Mouse (Mus musculus): Measurements from ENCODE around the gene Uqcrc1. TPM values are rescaled to one million over a fixed set of nuclear protein-coding genes. Genes with fewer than 3 reads are reported as not detected.
A peak's percentile ranks its signal among the peaks of the same experiment; 100 is the strongest.

The Uqcrc1 gene
- 707 and 751 TPM in 2 replicates for polyA plus RNA-seq (2014; fragmentation: Nextera tagmentation; extraction: Ambion mirVana)

DNA sequence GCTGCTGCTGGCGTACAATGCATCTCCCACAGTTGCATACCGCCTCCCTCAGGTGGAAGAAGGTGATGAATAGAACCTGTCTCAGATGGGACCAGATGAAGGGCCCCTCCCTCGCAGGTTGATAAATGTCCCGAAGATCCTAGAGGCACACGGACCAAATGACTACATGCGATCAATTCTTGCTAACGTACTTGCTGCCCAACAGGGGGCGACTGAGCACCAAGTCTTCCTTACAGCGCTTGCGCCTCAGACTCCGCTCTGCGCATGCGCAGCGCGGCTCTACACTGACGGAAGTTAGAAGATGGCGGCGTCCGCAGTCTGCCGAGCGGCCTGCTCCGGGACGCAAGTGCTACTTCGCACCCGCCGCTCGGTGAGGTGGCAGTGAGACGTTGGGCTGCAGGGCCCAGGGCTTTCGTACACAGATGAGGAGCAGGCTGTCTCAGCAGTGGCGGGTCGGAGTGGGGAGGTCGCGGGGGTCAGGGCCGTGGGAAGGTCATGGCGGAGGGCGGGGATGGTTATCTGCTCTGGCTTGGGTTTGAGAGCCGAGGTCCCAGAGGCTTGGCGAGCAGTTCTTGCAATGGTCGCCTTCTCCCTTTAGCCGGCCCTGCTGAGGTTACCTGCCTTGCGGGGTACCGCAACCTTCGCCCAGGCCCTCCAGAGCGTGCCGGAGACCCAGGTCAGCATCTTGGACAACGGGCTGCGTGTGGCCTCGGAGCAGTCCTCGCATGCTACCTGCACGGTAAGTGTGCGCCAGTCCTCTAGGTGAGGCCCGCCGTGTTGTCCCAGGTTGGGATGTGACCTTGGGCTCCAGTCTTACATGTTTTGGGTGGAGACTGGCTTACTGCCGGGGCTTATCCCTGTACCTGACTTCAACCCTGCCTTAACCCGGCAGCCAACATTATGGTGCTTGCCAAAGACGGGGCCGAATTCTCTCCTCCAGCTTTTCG lies at the start of gene Uqcrc1:
TSS of gene Uqcrc1 (plus strand) at position 216 of the 947 bp plus-strand sequence.
- H3K4me2 ChIP-seq, result peak within 1 kb of the TSS; percentile 72
- 1% methylated on average over 57 of the region's 58 CpGs for WGBS (ENCODE audit: insufficient replicate concordance)

DNA sequence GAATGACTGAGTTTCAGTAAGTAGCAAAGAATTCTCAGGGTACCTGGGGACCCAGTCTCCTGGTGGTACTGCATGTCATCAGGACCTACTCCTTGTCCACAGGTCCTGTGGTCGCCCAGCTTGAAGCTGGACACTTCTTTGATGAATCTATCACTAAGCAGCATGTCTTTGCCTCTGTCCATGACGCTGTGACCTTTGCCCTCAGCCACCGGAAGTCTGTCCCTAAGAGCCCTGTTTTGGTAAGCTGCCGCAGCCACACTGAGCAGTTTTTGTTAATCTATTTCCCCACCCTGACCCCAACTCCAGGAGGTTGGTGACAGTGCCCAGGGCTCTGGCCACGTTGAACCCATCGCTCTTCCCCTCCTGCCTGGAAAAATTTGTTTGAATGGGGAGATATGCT lies 24.1 kb upstream of the Uqcrc1 start:
- no peaks in the 10 kb centered on the region for H3K9me3 ChIP-seq (replicated peaks; ENCODE audit: control insufficient read depth, low read length)
- no peak overlapping the region for H3K27ac ChIP-seq (ENCODE audit: low read depth, low read length)
- no peaks in the 10 kb centered on the region for H3K27me3 ChIP-seq (ENCODE audit: control insufficient read depth, insufficient read depth, low read length)
- H3K9ac ChIP-seq (ENCODE audit: low read depth, low read length), result no peak overlapping the region
- 62% methylated on average over 6 of the region's 6 CpGs for WGBS (ENCODE audit: insufficient replicate concordance)
- H3K4me2 ChIP-seq, result no peak overlapping the region
- no peak for ATAC-seq (replicated peaks; ENCODE audit: insufficient number of reproducible peaks, low FRiP score, low TSS enrichment)
- H3K36me3 ChIP-seq (ENCODE audit: control insufficient read depth, insufficient read depth, low read length), result no peaks in the 10 kb centered on the region
- H3K4me1 ChIP-seq (ENCODE audit: control insufficient read depth, insufficient read depth, low read length), result 0 out of 2 replicates have a peak, but pooled peaks cover 3% of the 10 kb centered on the region
- H3K4me3 ChIP-seq (ENCODE audit: low read depth, low read length), result no peak overlapping the region

More for the DNA sequence above, at the start of gene Uqcrc1:
- Histone ChIP-seq H3K9ac (ENCODE audit: low read depth, low read length) (peak within 1 kb of the TSS; percentile 84), H3K27me3 (ENCODE audit: control insufficient read depth, insufficient read depth, low read length) (no peaks in the 10 kb centered on the region), H3K4me1 (ENCODE audit: control insufficient read depth, insufficient read depth, low read length) (no peaks in the 10 kb centered on the region; the same call in none of the 2 replicates), H3K4me3 (ENCODE audit: low read depth, low read length) (peak within 1 kb of the TSS; percentile 75), H3K27ac (ENCODE audit: low read depth, low read length) (peak within 1 kb of the TSS; percentile 84), H3K9me3 (replicated peaks; ENCODE audit: control insufficient read depth, low read length) (no peaks in the 10 kb centered on the region), H3K36me3 (ENCODE audit: control insufficient read depth, insufficient read depth, low read length) (peaks cover 19% of the 10 kb centered on the region)
- ATAC-seq (replicated peaks; ENCODE audit: insufficient number of reproducible peaks, low FRiP score, low TSS enrichment), result peak; percentile 78

DNA sequence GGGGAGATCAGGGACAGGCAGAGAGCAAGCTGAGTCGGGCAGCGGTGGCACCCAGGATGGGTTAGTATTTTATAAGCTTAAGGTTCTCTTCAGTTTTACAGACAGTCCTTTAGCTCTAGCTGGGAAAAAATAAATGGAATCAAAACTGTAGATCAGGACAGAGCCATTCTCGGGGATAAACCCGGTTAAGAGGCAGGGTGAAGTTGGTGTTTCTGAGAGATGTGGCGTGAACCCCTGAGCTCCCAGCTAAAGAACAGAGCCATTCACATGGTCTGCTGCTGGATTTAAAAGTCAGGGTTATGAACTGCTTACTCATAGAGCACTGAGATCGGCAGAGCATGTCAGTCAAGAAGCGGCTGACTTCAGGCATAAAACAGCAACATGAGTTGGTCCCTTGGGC lies 23.3 kb upstream of the Uqcrc1 start:
- no peak for ATAC-seq (replicated peaks; ENCODE audit: insufficient number of reproducible peaks, low FRiP score, low TSS enrichment)
- Histone ChIP-seq H3K27ac (ENCODE audit: low read depth, low read length) (no peak overlapping the region), H3K9ac (ENCODE audit: low read depth, low read length) (no peak overlapping the region), H3K36me3 (ENCODE audit: control insufficient read depth, insufficient read depth, low read length) (no peaks in the 10 kb centered on the region), H3K27me3 (ENCODE audit: control insufficient read depth, insufficient read depth, low read length) (no peaks in the 10 kb centered on the region), H3K9me3 (replicated peaks; ENCODE audit: control insufficient read depth, low read length) (no peaks in the 10 kb centered on the region), H3K4me3 (ENCODE audit: low read depth, low read length) (no peak overlapping the region), H3K4me1 (ENCODE audit: control insufficient read depth, insufficient read depth, low read length) (0 out of 2 replicates have a peak, but pooled peaks cover 3% of the 10 kb centered on the region), H3K4me2 (no peak overlapping the region)
- 85% methylated on average over 7 of the region's 7 CpGs for WGBS (ENCODE audit: insufficient replicate concordance)

DNA sequence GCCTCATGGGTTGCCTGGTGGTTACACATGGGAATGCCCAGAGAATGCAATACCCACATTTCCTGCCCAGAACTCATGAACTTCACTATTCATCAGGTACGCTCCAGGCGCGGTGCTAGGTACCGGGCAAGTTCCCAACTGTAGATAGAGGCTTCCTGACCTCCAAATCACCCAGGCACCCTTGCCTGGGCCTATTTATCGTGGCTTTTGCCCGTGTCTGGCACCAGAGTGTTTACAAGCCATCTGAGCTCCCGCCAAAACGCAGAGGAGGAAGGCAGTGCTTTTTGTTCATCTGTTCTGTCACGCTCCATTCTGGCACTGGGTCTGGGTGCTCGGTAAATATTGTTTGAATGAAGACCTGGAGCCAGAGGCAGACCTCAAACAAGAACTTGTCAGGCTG lies 22.8 kb upstream of the Uqcrc1 start:
- Histone ChIP-seq H3K36me3 (ENCODE audit: control insufficient read depth, insufficient read depth, low read length) (no peaks in the 10 kb centered on the region), H3K27me3 (ENCODE audit: control insufficient read depth, insufficient read depth, low read length) (no peaks in the 10 kb centered on the region), H3K4me3 (ENCODE audit: low read depth, low read length) (no peak overlapping the region), H3K27ac (ENCODE audit: low read depth, low read length) (no peak overlapping the region), H3K4me2 (no peak overlapping the region), H3K9ac (ENCODE audit: low read depth, low read length) (no peak overlapping the region), H3K4me1 (ENCODE audit: control insufficient read depth, insufficient read depth, low read length) (0 out of 2 replicates have a peak, but pooled peaks cover 3% of the 10 kb centered on the region), H3K9me3 (replicated peaks; ENCODE audit: control insufficient read depth, low read length) (no peaks in the 10 kb centered on the region)
- WGBS (ENCODE audit: insufficient replicate concordance), result 81% methylated on average over 10 of the region's 10 CpGs
- no peak for ATAC-seq (replicated peaks; ENCODE audit: insufficient number of reproducible peaks, low FRiP score, low TSS enrichment)

DNA sequence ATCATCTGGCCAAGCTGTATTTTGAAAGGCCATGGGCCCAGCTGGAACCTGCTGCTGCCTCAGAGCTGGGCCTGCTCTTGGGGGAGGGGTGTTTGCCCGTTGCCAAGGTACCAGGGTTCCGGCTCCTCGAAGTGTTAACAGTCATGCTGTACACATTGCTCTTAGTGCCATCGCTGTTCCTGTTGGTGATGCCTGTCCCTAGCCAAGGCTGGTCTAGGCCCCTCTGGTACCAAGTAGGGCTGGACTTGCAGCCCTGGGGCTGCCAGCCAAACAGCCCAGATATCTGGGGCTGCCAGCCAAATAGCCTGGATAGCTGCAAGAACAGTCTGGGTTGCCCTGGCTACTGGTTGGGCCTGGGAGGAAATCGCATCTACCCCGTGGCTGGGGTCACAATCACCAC lies 21.9 kb upstream of the Uqcrc1 start, which contains the start of gene Tmem89:
TSS of gene Tmem89 (plus strand) at position 129 of the 400 bp plus-strand sequence.
- ATAC-seq (replicated peaks; ENCODE audit: insufficient number of reproducible peaks, low FRiP score, low TSS enrichment), result no peak
- Histone ChIP-seq H3K4me2 (no peak within 1 kb of the TSS), H3K4me3 (ENCODE audit: low read depth, low read length) (no peak within 1 kb of the TSS), H3K27me3 (ENCODE audit: control insufficient read depth, insufficient read depth, low read length) (no peaks in the 10 kb centered on the region), H3K9me3 (replicated peaks; ENCODE audit: control insufficient read depth, low read length) (no peaks in the 10 kb centered on the region), H3K27ac (ENCODE audit: low read depth, low read length) (no peak within 1 kb of the TSS), H3K9ac (ENCODE audit: low read depth, low read length) (no peak within 1 kb of the TSS), H3K4me1 (ENCODE audit: control insufficient read depth, insufficient read depth, low read length) (0 out of 2 replicates have a peak, but pooled peaks cover 3% of the 10 kb centered on the region), H3K36me3 (ENCODE audit: control insufficient read depth, insufficient read depth, low read length) (no peaks in the 10 kb centered on the region)
- WGBS (ENCODE audit: insufficient replicate concordance), result 71% methylated on average over 6 of the region's 6 CpGs

DNA sequence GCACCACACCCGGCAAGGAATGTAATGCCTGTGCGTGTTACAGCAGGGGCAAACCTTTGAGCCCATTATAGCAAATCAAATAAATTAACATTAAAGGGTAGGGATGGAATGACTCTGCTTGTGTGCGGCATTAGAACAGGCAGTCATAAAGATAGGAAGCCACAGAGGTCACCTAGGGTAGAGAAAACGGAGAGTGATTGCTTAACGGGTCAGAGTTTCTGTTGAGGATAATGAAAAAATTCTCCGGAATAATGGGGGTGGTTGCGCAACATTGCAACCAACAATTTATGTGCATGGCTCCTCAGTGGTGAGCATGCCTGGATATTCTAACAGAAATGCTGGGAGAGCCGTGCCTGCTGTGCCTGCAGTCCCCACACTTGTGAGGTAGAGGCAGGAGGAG lies 10.5 kb upstream of the Uqcrc1 start:
- 68% methylated on average over 8 of the region's 8 CpGs for WGBS (ENCODE audit: insufficient replicate concordance)
- H3K27ac ChIP-seq (ENCODE audit: low read depth, low read length), result no peak overlapping the region
- H3K4me3 ChIP-seq (ENCODE audit: low read depth, low read length), result no peak overlapping the region
- H3K9me3 ChIP-seq (replicated peaks; ENCODE audit: control insufficient read depth, low read length), result no peaks in the 10 kb centered on the region
- H3K27me3 ChIP-seq (ENCODE audit: control insufficient read depth, insufficient read depth, low read length), result peaks cover 4% of the 10 kb centered on the region; the same call in 1 of the 2 replicates
- ATAC-seq (replicated peaks; ENCODE audit: insufficient number of reproducible peaks, low FRiP score, low TSS enrichment), result no peak
- H3K4me1 ChIP-seq (ENCODE audit: control insufficient read depth, insufficient read depth, low read length), result no peaks in the 10 kb centered on the region
- no peak overlapping the region for H3K9ac ChIP-seq (ENCODE audit: low read depth, low read length)
- H3K36me3 ChIP-seq (ENCODE audit: control insufficient read depth, insufficient read depth, low read length), result no peaks in the 10 kb centered on the region
- no peak overlapping the region for H3K4me2 ChIP-seq

DNA sequence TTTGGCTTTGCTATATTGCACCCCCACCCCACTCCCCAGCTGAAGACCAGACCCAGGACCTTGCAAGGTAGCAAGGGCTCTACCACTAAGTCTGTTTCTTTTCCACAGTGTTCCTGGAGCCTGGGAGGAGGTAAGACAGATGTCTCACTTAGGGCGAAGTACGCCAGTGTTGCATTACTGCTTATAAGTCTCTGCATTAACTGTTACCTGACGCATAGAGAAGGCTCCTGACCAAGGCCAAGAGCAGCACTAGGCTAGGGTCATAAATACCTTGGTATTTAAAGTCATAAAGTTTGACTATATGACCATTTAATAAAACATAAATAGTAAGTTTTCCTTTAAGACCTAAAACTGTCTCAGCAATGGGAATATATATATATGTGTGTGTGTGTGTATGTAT lies 8.0 kb upstream of the Uqcrc1 start:
- Histone ChIP-seq H3K36me3 (ENCODE audit: control insufficient read depth, insufficient read depth, low read length) (no peaks in the 10 kb centered on the region), H3K4me1 (ENCODE audit: control insufficient read depth, insufficient read depth, low read length) (no peaks in the 10 kb centered on the region), H3K4me3 (ENCODE audit: low read depth, low read length) (no peak overlapping the region), H3K27me3 (ENCODE audit: control insufficient read depth, insufficient read depth, low read length) (peaks cover 4% of the 10 kb centered on the region; the same call in 1 of the 2 replicates), H3K9ac (ENCODE audit: low read depth, low read length) (no peak overlapping the region), H3K9me3 (replicated peaks; ENCODE audit: control insufficient read depth, low read length) (no peaks in the 10 kb centered on the region), H3K27ac (ENCODE audit: low read depth, low read length) (no peak overlapping the region), H3K4me2 (no peak overlapping the region)
- WGBS (ENCODE audit: insufficient replicate concordance), result 76% methylated on average over 3 of the region's 3 CpGs
- ATAC-seq (replicated peaks; ENCODE audit: insufficient number of reproducible peaks, low FRiP score, low TSS enrichment), result no peak

DNA sequence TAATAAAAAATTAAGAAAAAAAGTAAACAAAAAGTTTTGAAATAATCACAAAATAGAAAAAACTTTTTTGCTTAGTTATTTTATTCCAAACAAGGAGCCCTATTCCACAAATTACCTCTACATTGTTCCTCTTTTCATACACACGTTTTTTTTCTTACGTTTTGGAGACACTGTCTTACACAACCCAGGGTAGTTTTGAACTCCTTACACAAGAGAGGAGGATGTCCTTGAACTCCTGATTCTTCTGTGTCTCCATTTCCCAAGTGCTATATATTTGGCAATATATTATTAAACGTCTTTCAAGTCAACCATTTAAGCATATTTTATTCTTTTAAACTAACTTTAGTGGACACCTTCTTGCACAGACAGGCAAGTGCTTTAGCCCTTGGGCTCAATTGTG lies 442 bp upstream of the Uqcrc1 start:
- 13% methylated on average over 3 of the region's 3 CpGs for WGBS (ENCODE audit: insufficient replicate concordance)
- ATAC-seq (replicated peaks; ENCODE audit: insufficient number of reproducible peaks, low FRiP score, low TSS enrichment), result no peak; the same call in 1 of the 2 replicates
- Histone ChIP-seq H3K27ac (ENCODE audit: low read depth, low read length) (no peak overlapping the region), H3K27me3 (ENCODE audit: control insufficient read depth, insufficient read depth, low read length) (no peaks in the 10 kb centered on the region), H3K4me3 (ENCODE audit: low read depth, low read length) (peak overlapping the region; percentile 75; the same call in 1 of the 2 replicates), H3K9me3 (replicated peaks; ENCODE audit: control insufficient read depth, low read length) (no peaks in the 10 kb centered on the region), H3K4me1 (ENCODE audit: control insufficient read depth, insufficient read depth, low read length) (no peaks in the 10 kb centered on the region; the same call in none of the 2 replicates), H3K4me2 (peak overlapping the region; percentile 46), H3K9ac (ENCODE audit: low read depth, low read length) (no peak overlapping the region), H3K36me3 (ENCODE audit: control insufficient read depth, insufficient read depth, low read length) (peaks cover 19% of the 10 kb centered on the region)
